Mouse (Mus musculus): ENCODE results near the gene Cdc42se1. TPM values are rescaled to one million over a fixed set of nuclear protein-coding genes. Genes with fewer than 3 reads are reported as not detected.

Cdc42se1 gene
- polyA plus RNA-seq, 1 experiment = 6.8 TPM

DNA sequence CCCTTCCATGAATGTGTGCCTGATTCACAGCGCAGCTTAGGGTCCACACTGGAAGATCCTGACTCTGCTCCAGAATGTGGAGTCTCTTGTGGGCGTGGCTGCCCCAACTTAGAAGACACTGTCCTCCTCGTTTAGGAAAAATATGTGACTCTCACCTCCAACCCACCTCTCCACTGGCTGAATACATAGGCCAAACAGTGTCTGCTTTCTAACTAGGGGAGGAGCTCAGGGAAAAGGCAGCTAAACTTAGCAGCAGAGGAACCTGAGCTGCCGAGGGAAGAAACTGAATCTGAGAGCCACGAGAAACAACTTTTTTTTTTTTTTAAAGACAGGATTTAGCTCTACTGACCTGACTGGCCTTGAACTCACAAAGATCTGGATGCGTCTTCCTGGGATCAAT lies 46.6 kb downstream of the Cdc42se1 start:
- Histone ChIP-seq H3K4me3 (replicated peaks) (no peak overlapping the region), H3K36me3 (ENCODE audit: control insufficient read depth) (peaks cover 15% of the 10 kb centered on the region), H3K27me3 (ENCODE audit: control insufficient read depth) (no peaks in the 10 kb centered on the region), H3K4me1 (ENCODE audit: control insufficient read depth) (peaks cover 47% of the 10 kb centered on the region), H3K9me3 (ENCODE audit: control insufficient read depth, low read length) (no peaks in the 10 kb centered on the region)
- no peak for TF ChIP-seq GATA1 (IDR thresholded peaks at IDR 0.05; ENCODE audit: low read length)
- no peak for TF ChIP-seq TAL1 (IDR thresholded peaks at IDR 0.05; ENCODE audit: low read length)

DNA sequence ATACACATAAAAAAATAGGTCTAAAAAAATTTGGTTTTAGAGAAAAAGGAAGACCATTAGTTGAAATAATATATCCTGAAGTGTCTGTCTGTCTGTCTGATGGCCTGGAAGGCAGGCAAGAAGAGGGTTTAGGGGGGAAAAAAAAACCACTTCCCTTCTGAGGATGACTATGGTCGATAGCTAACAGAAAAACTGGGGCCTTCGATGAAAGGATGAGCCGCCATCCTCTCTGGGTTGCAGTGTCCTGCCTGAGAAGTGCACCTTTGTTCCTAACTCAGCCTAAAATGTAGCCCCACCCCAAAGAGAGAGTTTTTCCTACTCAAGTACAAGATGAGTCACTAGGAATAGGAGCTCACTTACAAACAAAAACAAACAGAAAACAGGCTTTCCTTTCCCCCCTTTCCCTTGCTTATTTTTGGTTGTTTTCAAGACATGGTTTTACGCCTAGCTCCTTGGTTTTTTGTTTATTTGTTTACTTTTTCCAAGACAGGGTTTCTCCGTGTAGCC lies 47.9 kb downstream of the Cdc42se1 start:
- TF ChIP-seq GATA1 (IDR thresholded peaks at IDR 0.05; ENCODE audit: low read length) (no peak), TAL1 (IDR thresholded peaks at IDR 0.05; ENCODE audit: low read length) (no peak)
- H3K9me3 ChIP-seq (ENCODE audit: control insufficient read depth, low read length) = no peaks in the 10 kb centered on the region
- no peak overlapping the region for H3K4me3 ChIP-seq (replicated peaks)
- H3K4me1 ChIP-seq (ENCODE audit: control insufficient read depth) = peaks cover 58% of the 10 kb centered on the region
- H3K36me3 ChIP-seq (ENCODE audit: control insufficient read depth) = peaks cover 15% of the 10 kb centered on the region
- no peaks in the 10 kb centered on the region for H3K27me3 ChIP-seq (ENCODE audit: control insufficient read depth)

DNA sequence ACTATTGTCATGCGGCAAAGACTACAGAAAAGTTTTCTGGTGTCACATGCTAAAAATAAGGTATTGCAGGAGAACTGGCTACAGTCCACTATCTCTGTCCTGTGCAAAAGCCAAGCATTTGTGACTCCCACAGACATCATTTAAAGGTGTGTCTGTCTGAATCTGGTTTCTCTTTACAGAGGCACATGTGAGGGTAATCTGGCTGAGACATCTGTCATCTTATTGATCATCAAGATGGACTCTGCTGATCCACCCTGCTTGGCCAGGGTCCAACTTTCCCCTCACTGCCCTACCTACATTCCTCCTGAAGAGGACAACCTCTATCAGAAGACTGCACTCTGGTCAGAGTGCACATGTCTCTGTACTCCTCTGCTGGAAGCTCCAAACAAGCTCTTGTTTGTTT lies 48.6 kb downstream of the Cdc42se1 start:
- TF ChIP-seq GATA1 (IDR thresholded peaks at IDR 0.05; ENCODE audit: low read length) (no peak), TAL1 (IDR thresholded peaks at IDR 0.05; ENCODE audit: low read length) (no peak)
- Histone ChIP-seq H3K4me1 (ENCODE audit: control insufficient read depth) (peaks cover 63% of the 10 kb centered on the region), H3K9me3 (ENCODE audit: control insufficient read depth, low read length) (no peaks in the 10 kb centered on the region), H3K36me3 (ENCODE audit: control insufficient read depth) (peaks cover 15% of the 10 kb centered on the region), H3K4me3 (replicated peaks) (no peak overlapping the region), H3K27me3 (ENCODE audit: control insufficient read depth) (no peaks in the 10 kb centered on the region)

DNA sequence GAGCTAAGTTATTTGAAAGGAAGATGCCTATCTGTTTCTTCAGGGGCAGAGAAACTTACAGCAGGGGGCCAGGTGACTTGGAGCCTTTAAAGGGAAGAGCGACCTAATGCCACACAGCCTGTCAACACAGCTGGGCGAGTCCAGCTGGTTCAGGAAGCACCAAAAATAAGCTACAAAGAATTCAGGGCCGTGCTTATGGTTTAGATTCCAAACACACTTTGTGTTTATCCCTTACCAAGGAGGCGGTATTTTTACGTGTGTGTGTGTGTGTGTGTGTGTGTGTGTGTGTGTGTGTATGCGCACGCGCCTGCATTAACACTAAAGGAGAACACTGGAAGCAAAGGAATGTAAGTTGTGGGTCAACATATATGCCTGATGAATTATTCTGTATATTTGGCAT lies 52.2 kb downstream of the Cdc42se1 start:
- Histone ChIP-seq H3K4me1 (ENCODE audit: control insufficient read depth) (peaks cover 78% of the 10 kb centered on the region), H3K4me3 (replicated peaks) (peak overlapping the region; percentile 93), H3K36me3 (ENCODE audit: control insufficient read depth) (peaks cover 14% of the 10 kb centered on the region), H3K9me3 (ENCODE audit: control insufficient read depth, low read length) (no peaks in the 10 kb centered on the region), H3K27me3 (ENCODE audit: control insufficient read depth) (no peaks in the 10 kb centered on the region)
- no peak for TF ChIP-seq TAL1 (IDR thresholded peaks at IDR 0.05; ENCODE audit: low read length)
- TF ChIP-seq GATA1 (IDR thresholded peaks at IDR 0.05; ENCODE audit: low read length) = no peak

DNA sequence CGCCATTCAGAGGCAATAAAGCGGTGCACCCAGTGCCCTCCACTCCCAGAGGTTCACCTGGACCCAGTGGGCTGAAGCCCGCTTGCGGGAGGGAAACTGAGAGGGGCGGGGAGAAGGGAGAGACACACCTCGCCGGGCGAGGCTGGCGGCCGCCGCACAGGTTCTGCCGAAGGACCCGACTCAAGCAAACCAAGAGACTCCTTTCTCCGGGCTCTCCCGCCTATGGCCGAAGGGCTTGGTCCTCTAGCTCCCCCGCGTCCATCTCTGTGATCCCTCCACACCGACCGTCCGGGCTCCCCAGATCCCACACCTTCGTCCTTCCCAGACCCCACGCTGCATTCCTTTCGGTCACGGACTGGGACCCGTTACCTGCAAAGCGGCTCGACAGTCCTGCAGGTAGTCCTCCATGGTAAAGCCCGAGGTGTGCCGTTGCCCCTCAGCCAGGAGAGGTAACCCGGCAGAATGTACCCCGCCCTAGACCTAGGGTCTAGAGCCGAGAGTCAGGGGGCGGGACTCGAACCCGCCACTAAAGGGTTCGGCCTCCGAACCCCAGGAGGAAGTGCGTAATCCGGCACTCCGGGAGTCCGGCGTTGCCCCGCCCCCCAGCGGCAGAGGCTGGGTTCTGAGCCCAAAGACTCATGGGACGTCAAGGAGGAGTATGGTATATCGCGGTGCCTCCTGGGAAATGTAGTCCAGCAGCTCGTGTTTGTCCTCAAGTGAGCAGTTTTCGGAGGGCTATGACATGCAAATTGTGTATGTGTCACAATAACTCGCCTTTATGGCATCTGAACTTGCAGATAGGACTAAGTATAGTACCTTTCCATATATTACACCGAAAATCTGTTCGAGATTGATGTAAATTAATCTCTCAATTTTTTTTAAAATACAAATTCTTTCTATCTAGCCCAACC lies 52.9 kb downstream of the Cdc42se1 start, which contains the start of the genes Mindy1 and Prune1:
Mindy1 (plus strand) TSS at position 130 of the 911 bp plus-strand sequence.
Prune1 (minus strand) TSS at position 861 of the 911 bp plus-strand sequence.
- Histone ChIP-seq H3K9me3 (ENCODE audit: control insufficient read depth, low read length) (no peaks in the 10 kb centered on the region), H3K4me1 (ENCODE audit: control insufficient read depth) (peaks cover 81% of the 10 kb centered on the region), H3K27me3 (ENCODE audit: control insufficient read depth) (no peaks in the 10 kb centered on the region), H3K36me3 (ENCODE audit: control insufficient read depth) (peaks cover 17% of the 10 kb centered on the region), H3K4me3 (replicated peaks) (peak within 1 kb of the TSS; percentile 93)
- no peak for TF ChIP-seq TAL1 (IDR thresholded peaks at IDR 0.05; ENCODE audit: low read length)
- TF ChIP-seq GATA1 (IDR thresholded peaks at IDR 0.05; ENCODE audit: low read length) = no peak

DNA sequence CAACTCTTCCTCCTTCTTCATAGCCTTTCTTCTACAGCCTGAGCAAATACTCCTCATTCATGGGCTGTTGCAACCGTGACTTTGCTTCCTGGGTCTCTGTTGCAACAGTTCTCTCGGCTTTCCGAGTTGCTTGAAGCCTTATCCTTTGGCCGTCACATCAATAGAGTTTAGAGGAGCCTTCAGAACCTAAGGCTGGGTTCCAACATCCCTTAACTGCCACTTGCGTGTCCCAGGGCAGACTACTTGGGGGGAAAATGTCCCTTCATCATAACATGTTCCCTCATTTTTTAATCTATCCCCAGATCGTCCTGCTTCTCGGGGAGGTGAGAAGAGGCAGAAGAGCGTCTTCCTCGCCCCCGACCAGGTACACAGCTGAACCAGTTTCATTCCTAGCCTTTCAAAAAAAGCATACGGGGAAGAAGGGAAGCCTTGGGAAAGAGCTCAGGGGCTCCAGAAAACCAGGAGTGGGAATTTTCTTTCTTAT lies 53.9 kb downstream of the Cdc42se1 start:
- Histone ChIP-seq H3K9me3 (ENCODE audit: control insufficient read depth, low read length) (no peaks in the 10 kb centered on the region), H3K36me3 (ENCODE audit: control insufficient read depth) (peaks cover 25% of the 10 kb centered on the region), H3K4me3 (replicated peaks) (peak overlapping the region; percentile 93), H3K27me3 (ENCODE audit: control insufficient read depth) (no peaks in the 10 kb centered on the region), H3K4me1 (ENCODE audit: control insufficient read depth) (peaks cover 74% of the 10 kb centered on the region)
- TF ChIP-seq GATA1 (IDR thresholded peaks at IDR 0.05; ENCODE audit: low read length) (0 out of 2 replicates have a peak, but pooled peaks have one; percentile 34), TAL1 (IDR thresholded peaks at IDR 0.05; ENCODE audit: low read length) (no peak)

DNA sequence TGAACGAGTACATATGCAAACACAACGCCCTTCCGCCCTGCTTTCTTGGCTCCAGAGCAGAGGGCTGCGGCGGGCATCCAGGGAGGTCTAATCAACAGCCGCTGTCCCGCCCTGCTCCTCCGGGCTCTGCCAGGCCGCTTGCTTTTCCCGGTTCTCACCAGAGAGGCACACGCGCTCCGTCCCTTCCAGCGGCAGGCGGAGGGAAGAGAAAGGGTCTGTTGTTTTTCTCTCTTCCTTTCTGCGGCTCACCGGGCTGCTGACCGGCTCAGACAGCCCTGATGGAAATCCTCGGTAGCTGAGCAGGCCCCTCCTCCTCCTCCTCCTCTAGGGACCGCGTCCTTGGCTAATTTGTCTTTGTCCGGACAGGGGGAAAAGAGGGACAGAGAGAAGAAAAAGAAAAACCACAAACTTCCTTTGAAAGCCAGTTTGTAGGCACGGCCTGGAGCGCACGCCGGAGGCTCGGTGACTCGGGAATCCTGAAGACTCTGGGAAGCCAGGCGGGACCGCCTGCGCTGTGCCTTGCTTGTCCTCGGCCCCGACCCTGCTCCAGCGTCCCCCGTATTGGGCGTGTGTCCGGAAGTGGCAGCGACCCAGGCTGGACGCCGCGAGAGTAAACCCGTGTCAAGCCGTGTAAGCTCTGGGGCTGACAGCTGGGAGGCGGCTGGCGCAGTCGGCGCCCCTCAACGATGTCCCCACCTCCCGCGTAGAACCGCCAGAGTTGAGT lies 54.5 kb downstream of the Cdc42se1 start:
- Histone ChIP-seq H3K36me3 (ENCODE audit: control insufficient read depth) (peaks cover 31% of the 10 kb centered on the region), H3K27me3 (ENCODE audit: control insufficient read depth) (no peaks in the 10 kb centered on the region), H3K4me3 (replicated peaks) (peak overlapping the region; percentile 93), H3K4me1 (ENCODE audit: control insufficient read depth) (peaks cover 72% of the 10 kb centered on the region), H3K9me3 (ENCODE audit: control insufficient read depth, low read length) (no peaks in the 10 kb centered on the region)
- TF ChIP-seq GATA1 (IDR thresholded peaks at IDR 0.05; ENCODE audit: low read length) (no peak), TAL1 (IDR thresholded peaks at IDR 0.05; ENCODE audit: low read length) (no peak)

DNA sequence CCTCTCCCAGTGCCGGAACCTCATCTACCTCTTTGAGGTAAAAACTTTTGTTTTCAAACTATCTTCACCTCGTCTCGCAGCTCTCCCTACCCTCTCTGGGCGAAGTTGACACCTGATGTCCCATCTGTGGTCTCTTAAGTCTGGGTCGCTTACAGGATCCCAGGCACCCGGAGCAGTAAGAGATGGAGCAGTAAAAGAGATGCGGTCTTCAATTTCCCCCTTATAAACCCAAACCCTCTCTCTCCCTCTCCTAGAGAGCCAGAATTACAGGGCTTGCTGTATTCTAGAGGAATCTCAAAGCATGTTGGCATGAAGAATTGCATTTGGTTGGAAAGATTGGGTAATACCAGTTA lies 55.0 kb downstream of the Cdc42se1 start:
- peak overlapping the region; percentile 93 for H3K4me3 ChIP-seq (replicated peaks)
- peaks cover 33% of the 10 kb centered on the region for H3K36me3 ChIP-seq (ENCODE audit: control insufficient read depth)

DNA sequence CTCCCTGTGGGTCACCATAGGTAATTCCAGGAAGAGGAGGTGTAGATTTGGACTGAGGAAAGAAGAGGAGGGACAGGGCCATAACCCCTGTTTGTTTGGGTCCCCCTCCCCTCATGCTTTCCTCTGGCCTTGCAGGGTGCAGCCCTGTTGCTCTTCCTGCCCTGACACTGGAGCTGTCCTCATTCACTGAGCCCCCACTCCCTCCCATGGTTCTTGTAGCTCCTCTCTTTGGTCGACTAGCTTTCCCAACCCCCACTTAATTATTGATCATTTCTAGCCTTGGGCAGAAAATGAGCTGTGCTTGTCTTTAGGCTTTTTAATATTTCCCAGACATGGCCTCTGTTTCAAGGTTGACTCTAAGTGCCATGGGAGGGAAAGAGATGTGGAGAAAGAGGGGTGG lies 55.5 kb downstream of the Cdc42se1 start:
- Histone ChIP-seq H3K36me3 (ENCODE audit: control insufficient read depth) (peaks cover 35% of the 10 kb centered on the region), H3K4me3 (replicated peaks) (peak overlapping the region; percentile 93), H3K27me3 (ENCODE audit: control insufficient read depth) (no peaks in the 10 kb centered on the region), H3K9me3 (ENCODE audit: control insufficient read depth, low read length) (no peaks in the 10 kb centered on the region), H3K4me1 (ENCODE audit: control insufficient read depth) (peaks cover 63% of the 10 kb centered on the region)
- TF ChIP-seq GATA1 (IDR thresholded peaks at IDR 0.05; ENCODE audit: low read length) (no peak), TAL1 (IDR thresholded peaks at IDR 0.05; ENCODE audit: low read length) (no peak)

More for the DNA sequence above, 55.0 kb downstream of the Cdc42se1 start:
- H3K4me1 ChIP-seq (ENCODE audit: control insufficient read depth) = peaks cover 67% of the 10 kb centered on the region
- TF ChIP-seq GATA1 (IDR thresholded peaks at IDR 0.05; ENCODE audit: low read length) (no peak), TAL1 (IDR thresholded peaks at IDR 0.05; ENCODE audit: low read length) (no peak)
- no peaks in the 10 kb centered on the region for H3K27me3 ChIP-seq (ENCODE audit: control insufficient read depth)
- no peaks in the 10 kb centered on the region for H3K9me3 ChIP-seq (ENCODE audit: control insufficient read depth, low read length)

Data from erythroblast, embryonic 14.5 days (primary cell).